Mouse (Mus musculus): ENCODE data around the gene Pds5a. TPM values are rescaled to one million over a fixed set of nuclear protein-coding genes. Genes with fewer than 3 reads are reported as not detected.
A peak's percentile ranks its signal among the peaks of the same experiment; 100 is the strongest.

Gene Pds5a
- polyA plus RNA-seq, 2 experiments = 82.7 to 90.6 TPM

GRCm38 (mm10) chr5:65575896-65576295 lies 122.2 kb downstream of the Pds5a start:
- H3K9ac ChIP-seq (ENCODE audit: low read depth, low read length, severe bottlenecking) = no peak overlapping the region
- no peak overlapping the region for H3K27ac ChIP-seq (replicated peaks; ENCODE audit: low read depth, low read length)
- peaks cover 38% of the 10 kb centered on the region for H3K36me3 ChIP-seq (ENCODE audit: control insufficient read depth, insufficient read depth, low read length)
- no peaks in the 10 kb centered on the region for H3K4me1 ChIP-seq (ENCODE audit: control insufficient read depth, insufficient read depth, low read length)
- DNase-seq (ENCODE audit: low spot score) (no peak), ATAC-seq (ENCODE audit: low FRiP score, low read depth) (no peak)
- no peak overlapping the region for H3K4me3 ChIP-seq (replicated peaks; ENCODE audit: low read length)
- no peaks in the 10 kb centered on the region for H3K27me3 ChIP-seq (ENCODE audit: control insufficient read depth, insufficient read depth, low read length)
- WGBS = 83% methylated on average over 2 of the region's 2 CpGs
- no peak for TF ChIP-seq POLR2A (IDR thresholded peaks at IDR 0.05; ENCODE audit: borderline replicate concordance, extremely low read depth, insufficient read depth, insufficient read length)
- H3K9me3 ChIP-seq (ENCODE audit: control insufficient read depth, low read length) = no peaks in the 10 kb centered on the region
- H3K4me2 ChIP-seq (replicated peaks; ENCODE audit: low read depth, low read length, severe bottlenecking) = no peak overlapping the region

GRCm38 (mm10) chr5:65574876-65575275 lies 123.2 kb downstream of the Pds5a start:
- H3K4me1 ChIP-seq (ENCODE audit: control insufficient read depth, insufficient read depth, low read length) = no peaks in the 10 kb centered on the region
- no peaks in the 10 kb centered on the region for H3K27me3 ChIP-seq (ENCODE audit: control insufficient read depth, insufficient read depth, low read length)
- no peak overlapping the region for H3K4me2 ChIP-seq (replicated peaks; ENCODE audit: low read depth, low read length, severe bottlenecking)
- H3K36me3 ChIP-seq (ENCODE audit: control insufficient read depth, insufficient read depth, low read length) = peaks cover 36% of the 10 kb centered on the region
- DNase-seq (ENCODE audit: low spot score) = peak; percentile 26
- 73% methylated on average over 2 of the region's 2 CpGs for WGBS
- H3K27ac ChIP-seq (replicated peaks; ENCODE audit: low read depth, low read length) = no peak overlapping the region
- H3K9ac ChIP-seq (ENCODE audit: low read depth, low read length, severe bottlenecking) = no peak overlapping the region
- no peak overlapping the region for H3K4me3 ChIP-seq (replicated peaks; ENCODE audit: low read length)
- TF ChIP-seq POLR2A (IDR thresholded peaks at IDR 0.05; ENCODE audit: borderline replicate concordance, extremely low read depth, insufficient read depth, insufficient read length) = no peak
- H3K9me3 ChIP-seq (ENCODE audit: control insufficient read depth, low read length) = no peaks in the 10 kb centered on the region
- ATAC-seq (ENCODE audit: low FRiP score, low read depth) = no peak

- no peak overlapping the region for H3K27ac ChIP-seq (replicated peaks; ENCODE audit: low read depth, low read length)
- H3K9me3 ChIP-seq (ENCODE audit: control insufficient read depth, low read length) = no peaks in the 10 kb centered on the region
- no peaks in the 10 kb centered on the region for H3K4me1 ChIP-seq (ENCODE audit: control insufficient read depth, insufficient read depth, low read length)
- WGBS = 77% methylated on average over 2 of the region's 2 CpGs
- H3K4me3 ChIP-seq (replicated peaks; ENCODE audit: low read length) = no peak overlapping the region
- no peak overlapping the region for H3K9ac ChIP-seq (ENCODE audit: low read depth, low read length, severe bottlenecking)
- TF ChIP-seq POLR2A (IDR thresholded peaks at IDR 0.05; ENCODE audit: borderline replicate concordance, extremely low read depth, insufficient read depth, insufficient read length) = no peak
- ATAC-seq (ENCODE audit: low FRiP score, low read depth) (no peak), DNase-seq (ENCODE audit: low spot score) (no peak)
- no peak overlapping the region for H3K4me2 ChIP-seq (replicated peaks; ENCODE audit: low read depth, low read length, severe bottlenecking)
- H3K27me3 ChIP-seq (ENCODE audit: control insufficient read depth, insufficient read depth, low read length) = no peaks in the 10 kb centered on the region
- H3K36me3 ChIP-seq (ENCODE audit: control insufficient read depth, insufficient read depth, low read length) = peaks cover 18% of the 10 kb centered on the region
These were observed 132.6 kb downstream of the Pds5a start for GRCm38 (mm10) chr5:65565486-65565885.

GRCm38 (mm10) chr5:65561125-65561893 lies 136.8 kb downstream of the Pds5a start:
- Histone ChIP-seq H3K4me1 (ENCODE audit: control insufficient read depth, insufficient read depth, low read length) (no peaks in the 10 kb centered on the region), H3K27me3 (ENCODE audit: control insufficient read depth, insufficient read depth, low read length) (no peaks in the 10 kb centered on the region), H3K4me2 (replicated peaks; ENCODE audit: low read depth, low read length, severe bottlenecking) (no peak overlapping the region), H3K4me3 (replicated peaks; ENCODE audit: low read length) (no peak overlapping the region), H3K9ac (ENCODE audit: low read depth, low read length, severe bottlenecking) (no peak overlapping the region), H3K36me3 (ENCODE audit: control insufficient read depth, insufficient read depth, low read length) (peaks cover 2% of the 10 kb centered on the region; the same call in 1 of the 2 replicates), H3K27ac (replicated peaks; ENCODE audit: low read depth, low read length) (no peak overlapping the region), H3K9me3 (ENCODE audit: control insufficient read depth, low read length) (no peaks in the 10 kb centered on the region)
- ATAC-seq (ENCODE audit: low FRiP score, low read depth) = no peak
- WGBS = 45% methylated on average over 20 of the region's 20 CpGs
- TF ChIP-seq POLR2A (IDR thresholded peaks at IDR 0.05; ENCODE audit: borderline replicate concordance, extremely low read depth, insufficient read depth, insufficient read length) = no peak
- no peak for DNase-seq (ENCODE audit: low spot score)

- no peak overlapping the region for H3K4me2 ChIP-seq (replicated peaks; ENCODE audit: low read depth, low read length, severe bottlenecking)
- TF ChIP-seq POLR2A (IDR thresholded peaks at IDR 0.05; ENCODE audit: borderline replicate concordance, extremely low read depth, insufficient read depth, insufficient read length) = no peak
- no peak overlapping the region for H3K9ac ChIP-seq (ENCODE audit: low read depth, low read length, severe bottlenecking)
- H3K27ac ChIP-seq (replicated peaks; ENCODE audit: low read depth, low read length) = no peak overlapping the region
- DNase-seq (ENCODE audit: low spot score) (no peak), ATAC-seq (ENCODE audit: low FRiP score, low read depth) (no peak)
- no peak overlapping the region for H3K4me3 ChIP-seq (replicated peaks; ENCODE audit: low read length)
- no peaks in the 10 kb centered on the region for H3K36me3 ChIP-seq (ENCODE audit: control insufficient read depth, insufficient read depth, low read length)
- no peaks in the 10 kb centered on the region for H3K9me3 ChIP-seq (ENCODE audit: control insufficient read depth, low read length)
- H3K27me3 ChIP-seq (ENCODE audit: control insufficient read depth, insufficient read depth, low read length) = no peaks in the 10 kb centered on the region
- no peaks in the 10 kb centered on the region for H3K4me1 ChIP-seq (ENCODE audit: control insufficient read depth, insufficient read depth, low read length)
These were observed 141.0 kb downstream of the Pds5a start for GRCm38 (mm10) chr5:65557109-65557508.

Other genes starting within 250 kb of the Pds5a start
- not detected in 2 replicates for gene Gm43552, start 205.4 kb downstream of the Pds5a start, polyA plus RNA-seq (2012; rRNA removed)
- not detected in 2 replicates for gene Gm43552, start 205.4 kb downstream of the Pds5a start, polyA plus RNA-seq (2014; fragmentation: Nextera tagmentation; extraction: Ambion mirVana)
- gene Smim14, start 161.1 kb downstream of the Pds5a start, polyA plus RNA-seq (2012; rRNA removed) = 76.7 and 93.7 TPM in 2 replicates
- gene Smim14, start 161.1 kb downstream of the Pds5a start, polyA plus RNA-seq (2014; fragmentation: Nextera tagmentation; extraction: Ambion mirVana) = 137 and 138 TPM in 2 replicates
- 70.9 and 107 TPM in 2 replicates for gene Ube2k, start 161.0 kb downstream of the Pds5a start, polyA plus RNA-seq (2012; rRNA removed)
- gene Ube2k, start 161.0 kb downstream of the Pds5a start, polyA plus RNA-seq (2014; fragmentation: Nextera tagmentation; extraction: Ambion mirVana) = 134 and 137 TPM in 2 replicates
- 31.3 and 31.8 TPM in 2 replicates for gene N4bp2, start 65.2 kb upstream of the Pds5a start, polyA plus RNA-seq (2012; rRNA removed)
- gene N4bp2, start 65.2 kb upstream of the Pds5a start, polyA plus RNA-seq (2014; fragmentation: Nextera tagmentation; extraction: Ambion mirVana) = 39.1 and 40.7 TPM in 2 replicates
- gene Rhoh, start 162.9 kb upstream of the Pds5a start, polyA plus RNA-seq (2012; rRNA removed) = 1.4 and 2.0 TPM in 2 replicates
- gene Rhoh, start 162.9 kb upstream of the Pds5a start, polyA plus RNA-seq (2014; fragmentation: Nextera tagmentation; extraction: Ambion mirVana) = 1.7 and 2.0 TPM in 2 replicates
- 0.45 and 0.69 TPM in 2 replicates for gene Chrna9, start 236.6 kb upstream of the Pds5a start, polyA plus RNA-seq (2012; rRNA removed)
- 0.33 TPM in 1 of 2 replicates, not detected in the other for gene Chrna9, start 236.6 kb upstream of the Pds5a start, polyA plus RNA-seq (2014; fragmentation: Nextera tagmentation; extraction: Ambion mirVana)